Mouse (Mus musculus) hindbrain, embryonic 16.5 days (tissue): Measurements from ENCODE around the gene Mast3. TPM values are rescaled to one million over a fixed set of nuclear protein-coding genes. Genes with fewer than 3 reads are reported as not detected.

Source experiments
- ATAC-seq: fragments of 200-750 bp; cut with Nextera tagmentation; 2 replicates; pipeline ENCODE4 v1.8.0; 2017; ENCODE audit warnings: moderate TSS enrichment, moderate library complexity
- H3K27ac ChIP-seq: fragments of 300-500 bp; sonication (generic); 2 replicates; pipeline ENCODE4 v1.5.1; 2014; ENCODE audit warnings: low read depth, mild to moderate bottlenecking, control low read depth, low read length, moderate library complexity
- H3K27me3 ChIP-seq: fragments of 300-500 bp; sonication (generic); replicated peaks from 2 replicates; pipeline ENCODE4 v1.6.1; 2014; ENCODE audit warnings: low read length; ENCODE audit not compliant: control insufficient read depth, insufficient read depth
- H3K36me3 ChIP-seq: fragments of 300-500 bp; sonication (generic); 2 replicates; pipeline ENCODE4 v1.6.1; 2014; ENCODE audit warnings: mild to moderate bottlenecking, low read length, moderate library complexity, mixed read lengths; ENCODE audit not compliant: control insufficient read depth, insufficient read depth
- H3K4me1 ChIP-seq: fragments of 300-500 bp; sonication (generic); 2 replicates; pipeline ENCODE4 v1.6.1; 2014; ENCODE audit warnings: low read depth, low read length; ENCODE audit not compliant: control insufficient read depth, insufficient read depth
- H3K4me2 ChIP-seq: fragments of 300-500 bp; sonication (generic); 2 replicates; pipeline ENCODE4 v1.6.1; 2014; ENCODE audit warnings: mild to moderate bottlenecking, low read length, control low read depth, moderate library complexity
- H3K4me3 ChIP-seq: fragments of 300-500 bp; sonication (generic); 2 replicates; pipeline ENCODE4 v1.5.1; 2014; ENCODE audit warnings: mild to moderate bottlenecking, low read length, control low read depth, moderate library complexity
- H3K9ac ChIP-seq: fragments of 300-500 bp; sonication (generic); 2 replicates; pipeline ENCODE4 v1.6.1; 2014; ENCODE audit warnings: low read depth, mild to moderate bottlenecking, control low read depth, low read length, moderate library complexity
- H3K9me3 ChIP-seq: fragments of 300-500 bp; sonication (generic); 2 replicates; pipeline ENCODE4 v1.6.1; 2014; ENCODE audit warnings: mild to moderate bottlenecking, low read length, moderate library complexity; ENCODE audit not compliant: control insufficient read depth
- WGBS: fragments of 180-500 bp; shearing (Covaris S2); extraction: QIAGEN DNeasy Blood & Tissue Kit; methylation state at CpG from one replicate; pipeline ENCODE4 v1.1.7; 2014; 5-methylcytosine and 5-hydroxymethylcytosine counted together
- polyA plus RNA-seq: library from polyadenylated mRNA; unstranded; fragments of >200 nt; fragmentation: Nextera tagmentation; extraction: Ambion mirVana; gene quantifications from 2 replicates; pipeline ENCODE4 v1.2.1, GENCODE M21; 2015

Mast3 gene
- polyA plus RNA-seq, 1 experiment from 2014 or later, result 21.9 TPM

- Histone ChIP-seq H3K9ac (peak overlapping the region; percentile 91), H3K27ac (peak overlapping the region; percentile 81), H3K9me3 (no peaks in the 10 kb centered on the region), H3K27me3 (no peaks in the 10 kb centered on the region), H3K4me1 (peaks cover 26% of the 10 kb centered on the region), H3K4me3 (peak overlapping the region; percentile 67), H3K36me3 (peaks cover 9% of the 10 kb centered on the region; the same call in 1 of the 2 replicates), H3K4me2 (peak overlapping the region; percentile 69)
- 6% methylated on average over 55 of the region's 58 CpGs for WGBS
- peak; percentile 84 for ATAC-seq
Observed at GRCm38 (mm10) chr8:70791975-70792691, 12.7 kb downstream of the Mast3 start.

GRCm38 (mm10) chr8:70791294-70791701, 13.6 kb downstream of the Mast3 start:
- peak overlapping the region; percentile 69 for H3K4me2 ChIP-seq
- 80% methylated on average over 7 of the region's 7 CpGs for WGBS
- peaks cover 23% of the 10 kb centered on the region for H3K4me1 ChIP-seq
- peaks cover 17% of the 10 kb centered on the region for H3K36me3 ChIP-seq
- no peak for ATAC-seq
- peak overlapping the region; percentile 67; the same call in 1 of the 2 replicates for H3K4me3 ChIP-seq
- no peaks in the 10 kb centered on the region for H3K27me3 ChIP-seq
- peak overlapping the region; percentile 48 for H3K9ac ChIP-seq
- H3K27ac ChIP-seq, result no peak overlapping the region
- H3K9me3 ChIP-seq, result no peaks in the 10 kb centered on the region

GRCm38 (mm10) chr8:70790846-70791245, 14.0 kb downstream of the Mast3 start:
- no peak overlapping the region for H3K27ac ChIP-seq
- peak overlapping the region; percentile 47 for H3K9ac ChIP-seq
- ATAC-seq, result no peak
- H3K9me3 ChIP-seq, result no peaks in the 10 kb centered on the region
- H3K4me3 ChIP-seq, result no peak overlapping the region
- H3K4me1 ChIP-seq, result peaks cover 20% of the 10 kb centered on the region
- peak overlapping the region; percentile 69 for H3K4me2 ChIP-seq
- H3K27me3 ChIP-seq, result no peaks in the 10 kb centered on the region
- H3K36me3 ChIP-seq, result peaks cover 20% of the 10 kb centered on the region
- WGBS, result 60% methylated on average over 8 of the region's 8 CpGs

- peaks cover 26% of the 10 kb centered on the region for H3K36me3 ChIP-seq
- no peak for ATAC-seq
- H3K4me1 ChIP-seq, result peaks cover 20% of the 10 kb centered on the region
Observed at GRCm38 (mm10) chr8:70789046-70789445, 15.8 kb downstream of the Mast3 start.

GRCm38 (mm10) chr8:70787941-70788667, 16.8 kb downstream of the Mast3 start:
- Histone ChIP-seq H3K4me1 (peaks cover 18% of the 10 kb centered on the region), H3K9ac (0 out of 2 replicates have a peak overlapping the region, but pooled peaks have one; percentile 28), H3K9me3 (no peaks in the 10 kb centered on the region), H3K27me3 (no peaks in the 10 kb centered on the region), H3K4me2 (peak overlapping the region; percentile 16; the same call in 1 of the 2 replicates), H3K36me3 (peaks cover 34% of the 10 kb centered on the region), H3K4me3 (peak overlapping the region; percentile 14; the same call in 1 of the 2 replicates), H3K27ac (no peak overlapping the region)
- 24% methylated on average over 28 of the region's 30 CpGs for WGBS
- no peak for ATAC-seq

More at GRCm38 (mm10) chr8:70789046-70789445, 15.8 kb downstream of the Mast3 start:
- Histone ChIP-seq H3K27me3 (no peaks in the 10 kb centered on the region), H3K9ac (no peak overlapping the region), H3K27ac (0 out of 2 replicates have a peak overlapping the region, but pooled peaks have one; percentile 11), H3K9me3 (no peaks in the 10 kb centered on the region), H3K4me3 (no peak overlapping the region), H3K4me2 (no peak overlapping the region)
- 81% methylated on average over 10 of the region's 10 CpGs for WGBS

GRCm38 (mm10) chr8:70787051-70787445, 17.8 kb downstream of the Mast3 start:
- Histone ChIP-seq H3K9ac (no peak overlapping the region), H3K27me3 (no peaks in the 10 kb centered on the region), H3K4me1 (peaks cover 12% of the 10 kb centered on the region), H3K36me3 (peaks cover 38% of the 10 kb centered on the region), H3K27ac (no peak overlapping the region), H3K4me2 (no peak overlapping the region), H3K4me3 (no peak overlapping the region), H3K9me3 (no peaks in the 10 kb centered on the region)
- no peak for ATAC-seq
- WGBS, result 93% methylated on average over 3 of the region's 3 CpGs

- Histone ChIP-seq H3K27ac (no peak overlapping the region), H3K4me3 (no peak overlapping the region), H3K4me2 (no peak overlapping the region), H3K9ac (no peak overlapping the region), H3K36me3 (peaks cover 42% of the 10 kb centered on the region), H3K9me3 (no peaks in the 10 kb centered on the region), H3K4me1 (peaks cover 10% of the 10 kb centered on the region), H3K27me3 (no peaks in the 10 kb centered on the region)
- ATAC-seq, result no peak
- 91% methylated on average over 25 of the region's 25 CpGs for WGBS
Observed at GRCm38 (mm10) chr8:70786291-70787050, 18.4 kb downstream of the Mast3 start.

GRCm38 (mm10) chr8:70780093-70780492, 24.8 kb downstream of the Mast3 start:
- ATAC-seq, result no peak
- Histone ChIP-seq H3K9me3 (no peaks in the 10 kb centered on the region), H3K27me3 (no peaks in the 10 kb centered on the region), H3K9ac (no peak overlapping the region), H3K4me2 (no peak overlapping the region), H3K27ac (no peak overlapping the region), H3K36me3 (peaks cover 44% of the 10 kb centered on the region), H3K4me1 (peaks cover 17% of the 10 kb centered on the region), H3K4me3 (no peak overlapping the region)
- 84% methylated on average over 11 of the region's 11 CpGs for WGBS
